Mouse (Mus musculus) liver, adult 2 months (tissue): ENCODE measurements around the gene Ddx19b. TPM values are rescaled to one million over a fixed set of nuclear protein-coding genes. Genes with fewer than 3 reads are reported as not detected.
"Not testable (repeated sequence)": the region's sequence is repeated elsewhere in the genome, so short reads cannot be mapped to it uniquely, and the experiment has no call there.

Experiments
- DNase-seq: peaks from one replicate; pipeline ENCODE4 v3.0.0-alpha.2; 2011; ENCODE audit warnings: low read depth, low spot score; ENCODE audit errors: extremely low read depth
- H3K27ac ChIP-seq: fragments of 200-500 bp; replicated peaks from 2 replicates; pipeline ENCODE4 v1.5.1; 2012; ENCODE audit warnings: low read depth, mild to moderate bottlenecking, control low read depth, inconsistent platforms, low read length; ENCODE audit not compliant: insufficient read depth
- H3K27me3 ChIP-seq: fragments of 200-500 bp; 2 replicates; pipeline ENCODE4 v1.6.1; 2012; ENCODE audit warnings: mild to moderate bottlenecking, moderate library complexity, low read length, inconsistent platforms; ENCODE audit not compliant: control insufficient read depth, insufficient read depth
- H3K36me3 ChIP-seq: fragments of 200-500 bp; 2 replicates; pipeline ENCODE4 v1.6.1; 2012; ENCODE audit warnings: low read length, inconsistent platforms; ENCODE audit not compliant: control insufficient read depth, insufficient read depth
- H3K4me1 ChIP-seq: fragments of 200-500 bp; 2 replicates; pipeline ENCODE4 v1.6.1; 2011; ENCODE audit warnings: low read length; ENCODE audit not compliant: control insufficient read depth, insufficient read depth
- H3K4me3 ChIP-seq: fragments of 200-500 bp; 2 replicates; pipeline ENCODE4 v1.5.1; 2011; ENCODE audit warnings: low read depth, mild to moderate bottlenecking, control low read depth, low read length, moderate library complexity; ENCODE audit not compliant: insufficient read depth
- H3K79me2 ChIP-seq: fragments of 200-500 bp; 2 replicates; pipeline ENCODE4 v1.6.1; 2012; ENCODE audit warnings: inconsistent platforms, mild to moderate bottlenecking, low read length, moderate library complexity; ENCODE audit not compliant: control insufficient read depth, insufficient read depth
- H3K9ac ChIP-seq: fragments of 200-500 bp; 2 replicates; pipeline ENCODE4 v1.6.1; 2012; ENCODE audit warnings: low read depth, mild to moderate bottlenecking, control low read depth, inconsistent platforms, low read length
- CTCF ChIP-seq: fragments of 200-500 bp; IDR thresholded peaks from 2 replicates; pipeline ENCODE4 v1.5.1; 2011; ENCODE audit warnings: low read depth, low read length, control low read depth
- POLR2A ChIP-seq: fragments of 200-500 bp; IDR thresholded peaks from 2 replicates; pipeline ENCODE4 v1.6.1; 2011; ENCODE audit warnings: low read length, control low read depth; ENCODE audit not compliant: insufficient read depth; ENCODE audit errors: extremely low read depth
- WGBS: fragments of 180-500 bp; shearing (Covaris S2); methylation state at CpG from one replicate; pipeline ENCODE4 v1.1.7; 2018; 5-methylcytosine and 5-hydroxymethylcytosine counted together
- polyA plus RNA-seq: library from polyadenylated mRNA; depleted of rRNA; stranded (reverse); fragments of >200 nt; gene quantifications from 2 replicates; pipeline ENCODE4 v1.2.3, GENCODE M21; 2012
- total RNA-seq: library from RNA; depleted of rRNA; stranded (reverse); fragments of >200 nt; gene quantifications from 2 replicates; pipeline ENCODE4 v1.2.3, GENCODE M21; 2014

The Ddx19b gene
- total and polyA plus RNA-seq, 2 experiments = 3.4 to 5.8 TPM

- TF ChIP-seq POLR2A (no peak), CTCF (no peak)
- no peak for DNase-seq
- no peaks in the 10 kb centered on the region for H3K27me3 ChIP-seq
- WGBS = 94% methylated on average over 6 of the region's 6 CpGs
- no peak overlapping the region for H3K27ac ChIP-seq
- H3K4me3 ChIP-seq = no peak overlapping the region
- H3K36me3 ChIP-seq = no peaks in the 10 kb centered on the region
- no peaks in the 10 kb centered on the region for H3K79me2 ChIP-seq
- no peaks in the 10 kb centered on the region for H3K4me1 ChIP-seq
- no peak overlapping the region for H3K9ac ChIP-seq
Measured at GRCm38 (mm10) chr8:110959906-110960305, 71.6 kb downstream of the Ddx19b start.

GRCm38 (mm10) chr8:110959071-110959780, 72.3 kb downstream of the Ddx19b start:
- Histone ChIP-seq H3K79me2 (no peaks in the 10 kb centered on the region), H3K4me3 (no peak overlapping the region), H3K9ac (no peak overlapping the region), H3K27ac (no peak overlapping the region), H3K4me1 (no peaks in the 10 kb centered on the region), H3K36me3 (no peaks in the 10 kb centered on the region), H3K27me3 (no peaks in the 10 kb centered on the region)
- TF ChIP-seq CTCF (no peak), POLR2A (no peak)
- DNase-seq = no peak
- 86% methylated on average over 12 of the region's 12 CpGs for WGBS

GRCm38 (mm10) chr8:110958553-110958952, 73.0 kb downstream of the Ddx19b start:
- WGBS = 93% methylated on average over 7 of the region's 7 CpGs
- not testable (repeated sequence) for H3K36me3 ChIP-seq, H3K4me3 ChIP-seq, H3K9ac ChIP-seq, H3K27me3 ChIP-seq, DNase-seq, H3K4me1 ChIP-seq, H3K27ac ChIP-seq, H3K79me2 ChIP-seq

- Histone ChIP-seq H3K27ac (no peak overlapping the region), H3K9ac (no peak overlapping the region), H3K27me3 (no peaks in the 10 kb centered on the region), H3K4me1 (no peaks in the 10 kb centered on the region), H3K36me3 (no peaks in the 10 kb centered on the region), H3K79me2 (no peaks in the 10 kb centered on the region), H3K4me3 (no peak overlapping the region)
- TF ChIP-seq POLR2A = no peak
- TF ChIP-seq CTCF = no peak
- DNase-seq = no peak
- 85% methylated on average over 5 of the region's 5 CpGs for WGBS
Measured at GRCm38 (mm10) chr8:110958135-110958534, 73.4 kb downstream of the Ddx19b start.

GRCm38 (mm10) chr8:110957471-110957870, 74.1 kb downstream of the Ddx19b start:
- no peaks in the 10 kb centered on the region for H3K27me3 ChIP-seq
- no peaks in the 10 kb centered on the region for H3K36me3 ChIP-seq
- H3K4me3 ChIP-seq = no peak overlapping the region
- no peak for DNase-seq
- WGBS = 92% methylated on average over 19 of the region's 19 CpGs
- no peaks in the 10 kb centered on the region for H3K4me1 ChIP-seq
- no peak overlapping the region for H3K27ac ChIP-seq
- no peaks in the 10 kb centered on the region for H3K79me2 ChIP-seq
- TF ChIP-seq POLR2A (no peak), CTCF (no peak)
- no peak overlapping the region for H3K9ac ChIP-seq

GRCm38 (mm10) chr8:110956619-110957450, 74.7 kb downstream of the Ddx19b start:
- no peak overlapping the region for H3K9ac ChIP-seq
- H3K4me3 ChIP-seq = no peak overlapping the region
- no peak for DNase-seq
- H3K4me1 ChIP-seq = no peaks in the 10 kb centered on the region
- no peaks in the 10 kb centered on the region for H3K79me2 ChIP-seq
- no peaks in the 10 kb centered on the region for H3K36me3 ChIP-seq
- H3K27me3 ChIP-seq = no peaks in the 10 kb centered on the region
- no peak overlapping the region for H3K27ac ChIP-seq
- TF ChIP-seq CTCF (no peak), POLR2A (no peak)
- WGBS = 90% methylated on average over 15 of the region's 15 CpGs
